Mouse (Mus musculus): ENCODE results near the gene Arhgap10. TPM values are rescaled to one million over a fixed set of nuclear protein-coding genes. Genes with fewer than 3 reads are reported as not detected.

Arhgap10 gene
- polyA plus RNA-seq, 1 experiment from 2014 or later: 116 TPM

DNA sequence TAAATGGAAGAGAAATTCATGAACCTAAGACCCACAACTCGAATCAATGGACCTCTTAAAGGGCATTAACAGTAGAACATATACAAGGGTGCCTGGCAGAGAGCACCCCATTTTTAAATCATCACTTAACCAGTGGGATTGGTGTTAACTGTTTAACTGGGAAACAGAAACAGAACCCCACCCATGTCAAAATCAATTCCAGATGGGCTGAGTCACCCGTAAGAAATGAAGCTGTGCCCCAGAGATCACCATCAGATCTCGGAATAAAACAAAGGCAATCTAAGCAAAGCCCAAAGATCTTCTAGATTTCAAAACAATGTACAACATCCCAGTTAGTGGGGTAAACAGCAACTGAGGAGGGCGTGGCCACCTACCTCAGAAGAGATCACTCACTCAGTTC, 89.3 kb downstream of the Arhgap10 start:
- 80% methylated on average over 4 of the region's 4 CpGs for WGBS (ENCODE audit: missing documents)

GRCm38 (mm10) chr8:77428015-77428414, 89.7 kb downstream of the Arhgap10 start:
- Histone ChIP-seq H3K27ac (no peak overlapping the region), H3K4me3 (ENCODE audit: inconsistent target) (no peak overlapping the region), H3K36me3 (ENCODE audit: inconsistent target) (peaks cover 32% of the 10 kb centered on the region; the same call in 1 of the 2 replicates), H3K79me2 (ENCODE audit: inconsistent target) (peaks cover 59% of the 10 kb centered on the region)
- 95% methylated on average over 4 of the region's 6 CpGs for WGBS (ENCODE audit: missing documents)

More for the DNA sequence above, 89.3 kb downstream of the Arhgap10 start:
- no peak overlapping the region for H3K4me3 ChIP-seq (ENCODE audit: inconsistent target)
- peaks cover 63% of the 10 kb centered on the region for H3K79me2 ChIP-seq (ENCODE audit: inconsistent target)
- peaks cover 32% of the 10 kb centered on the region; the same call in 1 of the 2 replicates for H3K36me3 ChIP-seq (ENCODE audit: inconsistent target)
- no peak overlapping the region for H3K27ac ChIP-seq

DNA sequence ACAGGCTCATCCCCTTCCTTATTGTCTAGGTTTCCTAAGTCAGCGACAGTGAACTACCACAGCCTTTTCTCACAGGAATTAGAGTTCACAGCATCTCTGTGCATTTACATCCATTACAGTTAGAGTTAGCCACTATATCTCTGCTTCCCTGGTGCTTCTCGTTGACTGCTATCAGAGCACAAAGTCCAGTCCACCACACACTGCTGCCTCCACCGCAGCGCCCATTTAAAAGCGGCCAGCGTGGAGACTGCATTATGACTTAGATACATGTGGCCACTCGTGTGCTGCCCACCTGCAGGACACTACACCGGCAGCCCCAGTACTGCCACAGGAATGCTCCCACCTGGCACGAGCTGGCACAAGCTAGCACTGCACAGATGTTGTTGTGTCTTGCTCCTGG, 90.3 kb downstream of the Arhgap10 start:
- Histone ChIP-seq H3K4me3 (ENCODE audit: inconsistent target) (no peak overlapping the region), H3K27ac (no peak overlapping the region), H3K79me2 (ENCODE audit: inconsistent target) (peaks cover 54% of the 10 kb centered on the region), H3K36me3 (ENCODE audit: inconsistent target) (peaks cover 32% of the 10 kb centered on the region; the same call in 1 of the 2 replicates)
- WGBS (ENCODE audit: missing documents): 92% methylated on average over 8 of the region's 9 CpGs

DNA sequence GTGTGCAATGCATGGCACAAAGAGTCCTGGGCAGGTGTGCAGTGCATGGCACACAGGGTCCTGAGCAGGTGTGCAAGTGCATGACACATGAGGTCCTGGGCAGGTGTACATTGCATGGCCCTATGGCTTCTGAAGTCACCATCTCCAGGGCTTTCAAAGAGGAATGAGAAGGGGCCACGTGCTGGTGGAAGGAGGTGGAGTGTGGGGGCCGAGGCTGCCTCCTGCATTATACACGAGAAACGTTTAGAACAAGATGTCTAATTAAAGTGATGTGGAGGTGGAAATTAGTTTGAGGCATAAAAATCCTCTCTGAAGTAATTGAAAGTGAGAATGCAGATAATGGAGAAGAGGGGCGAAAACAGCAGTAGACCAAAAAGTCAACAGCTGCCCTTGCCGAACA, 93.9 kb downstream of the Arhgap10 start:
- H3K79me2 ChIP-seq (ENCODE audit: inconsistent target): peaks cover 53% of the 10 kb centered on the region
- no peak overlapping the region for H3K4me3 ChIP-seq (ENCODE audit: inconsistent target)
- H3K36me3 ChIP-seq (ENCODE audit: inconsistent target): peaks cover 13% of the 10 kb centered on the region; the same call in 1 of the 2 replicates
- peak overlapping the region; percentile 92 for H3K27ac ChIP-seq
- WGBS (ENCODE audit: missing documents): 62% methylated on average over 4 of the region's 6 CpGs

- Histone ChIP-seq H3K79me2 (ENCODE audit: inconsistent target) (peaks cover 53% of the 10 kb centered on the region), H3K36me3 (ENCODE audit: inconsistent target) (peaks cover 24% of the 10 kb centered on the region), H3K4me3 (ENCODE audit: inconsistent target) (no peak overlapping the region), H3K27ac (peak overlapping the region; percentile 92)
- WGBS (ENCODE audit: missing documents): 33% methylated on average over 15 of the region's 15 CpGs
These were observed 95.0 kb downstream of the Arhgap10 start for GRCm38 (mm10) chr8:77422632-77423252.

GRCm38 (mm10) chr8:77421596-77421995, 96.2 kb downstream of the Arhgap10 start:
- Histone ChIP-seq H3K4me3 (ENCODE audit: inconsistent target) (no peak overlapping the region), H3K36me3 (ENCODE audit: inconsistent target) (peaks cover 33% of the 10 kb centered on the region), H3K27ac (peak overlapping the region; percentile 92), H3K79me2 (ENCODE audit: inconsistent target) (peaks cover 56% of the 10 kb centered on the region)
- WGBS (ENCODE audit: missing documents): 92% methylated on average over 13 of the region's 13 CpGs

DNA sequence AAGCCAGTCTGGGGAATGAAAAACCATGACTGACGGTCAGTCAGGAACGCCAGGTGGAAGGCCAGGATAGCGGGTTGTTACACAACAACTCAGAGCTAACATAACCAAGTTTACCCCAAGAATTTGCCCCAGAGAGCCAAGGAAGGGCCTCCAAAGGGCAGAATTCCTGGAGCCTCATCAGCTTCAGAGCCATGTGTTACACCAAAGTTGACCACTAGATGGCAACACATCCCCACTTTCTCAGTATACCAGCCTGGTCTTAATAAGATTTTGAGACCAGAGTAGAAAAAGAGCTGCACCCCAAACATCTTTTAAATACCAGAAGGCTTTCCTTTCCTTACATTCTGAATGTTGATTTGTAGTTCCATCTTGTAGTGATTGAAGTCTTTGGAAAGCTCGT, 98.0 kb downstream of the Arhgap10 start:
- H3K4me3 ChIP-seq (ENCODE audit: inconsistent target): no peak overlapping the region
- H3K79me2 ChIP-seq (ENCODE audit: inconsistent target): peaks cover 60% of the 10 kb centered on the region
- 76% methylated on average over 4 of the region's 4 CpGs for WGBS (ENCODE audit: missing documents)
- peaks cover 43% of the 10 kb centered on the region for H3K36me3 ChIP-seq (ENCODE audit: inconsistent target)
- no peak overlapping the region for H3K27ac ChIP-seq

- Histone ChIP-seq H3K36me3 (ENCODE audit: inconsistent target) (peaks cover 69% of the 10 kb centered on the region), H3K27ac (no peak overlapping the region), H3K79me2 (ENCODE audit: inconsistent target) (peaks cover 53% of the 10 kb centered on the region), H3K4me3 (ENCODE audit: inconsistent target) (no peak overlapping the region)
- 44% methylated on average over 5 of the region's 5 CpGs for WGBS (ENCODE audit: missing documents)
These were observed 101.0 kb downstream of the Arhgap10 start for GRCm38 (mm10) chr8:77416738-77417137.

DNA sequence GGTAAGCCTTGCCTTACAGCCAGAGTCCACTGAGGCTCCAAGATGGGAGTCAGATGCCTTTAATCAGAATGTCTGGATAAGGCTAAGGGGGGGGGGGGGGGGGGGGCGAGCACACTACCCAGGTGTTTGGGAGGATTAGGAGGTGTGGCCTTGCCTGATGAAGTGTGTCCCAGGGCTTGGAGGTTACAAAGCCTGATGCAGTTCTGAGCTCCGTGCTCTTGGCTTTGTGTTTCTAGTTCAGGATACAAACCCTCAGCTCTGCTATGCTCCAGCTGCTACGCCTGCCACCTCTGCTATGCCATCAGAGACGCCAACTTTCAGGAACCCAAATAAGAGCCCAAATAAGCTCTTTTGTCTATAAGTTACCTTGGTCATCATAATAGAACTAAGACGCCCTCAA, 101.7 kb downstream of the Arhgap10 start:
- H3K36me3 ChIP-seq (ENCODE audit: inconsistent target): peaks cover 76% of the 10 kb centered on the region
- no peak overlapping the region for H3K4me3 ChIP-seq (ENCODE audit: inconsistent target)
- H3K27ac ChIP-seq: no peak overlapping the region
- WGBS (ENCODE audit: missing documents): 98% methylated on average over 5 of the region's 5 CpGs
- peaks cover 46% of the 10 kb centered on the region; the same call in 1 of the 2 replicates for H3K79me2 ChIP-seq (ENCODE audit: inconsistent target)

DNA sequence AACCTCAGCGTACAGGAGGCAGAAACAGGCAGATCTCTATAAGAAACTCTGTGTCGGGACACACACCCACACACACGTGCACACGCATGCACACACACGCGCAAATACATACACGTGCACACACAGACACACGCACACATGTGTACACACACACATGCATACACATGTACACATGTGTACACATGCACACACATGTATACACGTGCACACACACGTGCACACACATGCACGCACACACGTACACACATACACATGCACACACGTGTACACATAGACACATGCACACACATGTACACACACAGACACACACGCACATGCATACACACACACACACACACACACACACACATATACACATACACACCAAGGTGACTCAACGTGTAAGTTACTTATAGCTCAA, 106.5 kb downstream of the Arhgap10 start:
- Histone ChIP-seq H3K79me2 (ENCODE audit: inconsistent target) (peaks cover 16% of the 10 kb centered on the region; the same call in 1 of the 2 replicates), H3K36me3 (ENCODE audit: inconsistent target) (peaks cover 94% of the 10 kb centered on the region), H3K27ac (no peak overlapping the region), H3K4me3 (ENCODE audit: inconsistent target) (no peak overlapping the region)
- 95% methylated on average over 12 of the region's 15 CpGs for WGBS (ENCODE audit: missing documents)

- Histone ChIP-seq H3K36me3 (ENCODE audit: inconsistent target) (peaks cover 88% of the 10 kb centered on the region), H3K27ac (no peak overlapping the region), H3K4me3 (ENCODE audit: inconsistent target) (no peak overlapping the region), H3K79me2 (ENCODE audit: inconsistent target) (peaks cover 20% of the 10 kb centered on the region; the same call in 1 of the 2 replicates)
- 95% methylated on average over 9 of the region's 9 CpGs for WGBS (ENCODE audit: missing documents)
These were observed 107.4 kb downstream of the Arhgap10 start for GRCm38 (mm10) chr8:77410394-77410793.

GRCm38 (mm10) chr8:77408527-77409215, 109.1 kb downstream of the Arhgap10 start:
- WGBS (ENCODE audit: missing documents): 97% methylated on average over 19 of the region's 19 CpGs
- Histone ChIP-seq H3K4me3 (ENCODE audit: inconsistent target) (no peak overlapping the region), H3K36me3 (ENCODE audit: inconsistent target) (peaks cover 90% of the 10 kb centered on the region)

DNA sequence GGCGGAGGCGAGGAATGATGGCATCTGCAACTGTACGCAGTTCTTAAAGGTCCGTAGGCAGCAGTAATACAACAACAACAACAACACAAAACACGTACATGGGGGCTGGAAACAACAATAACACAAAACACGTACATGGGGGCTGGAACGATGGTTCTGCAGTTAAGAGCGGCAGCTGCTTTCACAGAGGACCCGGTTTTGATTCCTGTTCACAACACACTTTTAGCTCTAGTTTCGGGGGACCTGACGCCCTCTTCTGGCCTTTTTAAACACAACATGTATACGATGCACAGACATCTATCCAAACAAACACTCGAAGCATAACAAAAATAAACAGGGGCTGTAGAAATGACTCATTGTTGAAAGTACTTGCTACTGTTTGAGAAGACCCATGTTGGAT, 110.9 kb downstream of the Arhgap10 start:
- WGBS (ENCODE audit: missing documents): 95% methylated on average over 13 of the region's 13 CpGs
- H3K36me3 ChIP-seq (ENCODE audit: inconsistent target): peaks cover 91% of the 10 kb centered on the region
- H3K79me2 ChIP-seq (ENCODE audit: inconsistent target): peaks cover 40% of the 10 kb centered on the region; the same call in 1 of the 2 replicates
- H3K4me3 ChIP-seq (ENCODE audit: inconsistent target): no peak overlapping the region
- H3K27ac ChIP-seq: no peak overlapping the region

More at GRCm38 (mm10) chr8:77408527-77409215, 109.1 kb downstream of the Arhgap10 start:
- H3K79me2 ChIP-seq (ENCODE audit: inconsistent target): peaks cover 32% of the 10 kb centered on the region; the same call in 1 of the 2 replicates
- no peak overlapping the region for H3K27ac ChIP-seq

DNA sequence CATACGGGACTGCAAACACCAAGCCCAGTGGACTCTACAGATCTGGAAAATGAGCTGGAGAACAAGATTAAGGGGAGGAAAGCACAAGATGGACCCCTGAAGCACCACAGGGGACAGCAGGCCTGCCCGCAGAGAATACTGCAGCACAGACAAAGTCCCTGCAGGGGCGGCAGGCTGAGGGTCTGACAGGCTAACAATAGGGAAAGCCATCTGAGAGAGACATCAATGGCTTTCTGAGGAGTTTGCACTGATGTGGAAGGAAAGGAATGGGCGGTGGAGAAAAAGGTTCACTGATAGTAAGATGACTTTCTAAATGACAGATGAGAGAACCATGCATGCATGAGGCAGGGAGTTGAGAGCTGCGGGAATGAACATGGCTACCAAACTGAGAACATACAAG, 111.3 kb downstream of the Arhgap10 start:
- H3K36me3 ChIP-seq (ENCODE audit: inconsistent target): peaks cover 90% of the 10 kb centered on the region
- 98% methylated on average over 5 of the region's 5 CpGs for WGBS (ENCODE audit: missing documents)

DNA sequence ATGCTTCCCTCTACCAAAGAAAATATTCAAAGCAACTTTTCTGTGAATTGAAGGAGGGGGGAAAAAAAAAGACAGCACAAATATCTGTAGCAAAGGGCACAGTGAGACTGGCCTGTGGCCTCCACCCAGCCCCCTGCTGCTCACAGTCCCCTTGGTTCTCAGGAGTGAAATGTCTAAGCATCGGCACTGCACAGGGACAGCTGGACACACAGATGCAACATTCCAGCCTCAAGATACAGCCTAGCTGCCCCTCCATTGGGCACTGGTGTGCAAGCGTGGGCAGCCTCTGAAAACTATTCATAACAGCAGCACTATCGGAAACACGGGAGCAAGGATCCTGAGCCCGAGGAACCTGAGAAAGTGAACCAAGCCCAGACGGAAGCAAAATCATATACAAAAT, 113.7 kb downstream of the Arhgap10 start:
- H3K36me3 ChIP-seq (ENCODE audit: inconsistent target): peaks cover 90% of the 10 kb centered on the region
- H3K27ac ChIP-seq: no peak overlapping the region
- WGBS (ENCODE audit: missing documents): 96% methylated on average over 6 of the region's 6 CpGs
- H3K4me3 ChIP-seq (ENCODE audit: inconsistent target): no peak overlapping the region
- peaks cover 40% of the 10 kb centered on the region; the same call in 1 of the 2 replicates for H3K79me2 ChIP-seq (ENCODE audit: inconsistent target)

More for the DNA sequence above, 111.3 kb downstream of the Arhgap10 start:
- Histone ChIP-seq H3K79me2 (ENCODE audit: inconsistent target) (peaks cover 40% of the 10 kb centered on the region; the same call in 1 of the 2 replicates), H3K27ac (no peak overlapping the region), H3K4me3 (ENCODE audit: inconsistent target) (no peak overlapping the region)
